Mouse (Mus musculus): ENCODE results near the gene Bcl3. TPM values are rescaled to one million over a fixed set of nuclear protein-coding genes. Genes with fewer than 3 reads are reported as not detected.

The Bcl3 gene
- polyA plus RNA-seq, 1 experiment from 2014 or later: 4.4 TPM

- ATAC-seq (ENCODE audit: insufficient read depth) (peak; percentile 44), DNase-seq (peak; percentile 24)
- Histone ChIP-seq H3K27me3 (ENCODE audit: insufficient read depth, low read length) (no peaks in the 10 kb centered on the region), H3K36me3 (ENCODE audit: insufficient read depth) (peaks cover 35% of the 10 kb centered on the region), H3K27ac (ENCODE audit: low read depth) (peak overlapping the region; percentile 83; the same call in 1 of the 2 replicates), H3K9me3 (ENCODE audit: low read depth, low read length) (no peaks in the 10 kb centered on the region), H3K4me3 (ENCODE audit: low read depth, low read length) (peak overlapping the region; percentile 64), H3K4me2 (peak overlapping the region; percentile 93), H3K4me1 (ENCODE audit: insufficient read depth) (peaks cover 21% of the 10 kb centered on the region; the same call in 1 of the 2 replicates), H3K9ac (peak overlapping the region; percentile 80)
- WGBS: 27% methylated on average over 4 of the region's 4 CpGs
- no peak for TF ChIP-seq CTCF (IDR thresholded peaks at IDR 0.05; ENCODE audit: low read depth)
These were observed 53.6 kb downstream of the Bcl3 start for GRCm38 (mm10) chr7:19769001-19769400.

GRCm38 (mm10) chr7:19768251-19768650 is 54.3 kb downstream of the Bcl3 start:
- Histone ChIP-seq H3K9me3 (ENCODE audit: low read depth, low read length) (no peaks in the 10 kb centered on the region), H3K4me1 (ENCODE audit: insufficient read depth) (peaks cover 21% of the 10 kb centered on the region; the same call in 1 of the 2 replicates), H3K9ac (peak overlapping the region; percentile 80), H3K36me3 (ENCODE audit: insufficient read depth) (peaks cover 43% of the 10 kb centered on the region), H3K27ac (ENCODE audit: low read depth) (peak overlapping the region; percentile 83; the same call in 1 of the 2 replicates), H3K27me3 (ENCODE audit: insufficient read depth, low read length) (no peaks in the 10 kb centered on the region), H3K4me3 (ENCODE audit: low read depth, low read length) (peak overlapping the region; percentile 64), H3K4me2 (peak overlapping the region; percentile 93)
- ATAC-seq (ENCODE audit: insufficient read depth) (no peak), DNase-seq (no peak)
- WGBS: 55% methylated on average over 14 of the region's 14 CpGs
- no peak for TF ChIP-seq CTCF (IDR thresholded peaks at IDR 0.05; ENCODE audit: low read depth)

DNA sequence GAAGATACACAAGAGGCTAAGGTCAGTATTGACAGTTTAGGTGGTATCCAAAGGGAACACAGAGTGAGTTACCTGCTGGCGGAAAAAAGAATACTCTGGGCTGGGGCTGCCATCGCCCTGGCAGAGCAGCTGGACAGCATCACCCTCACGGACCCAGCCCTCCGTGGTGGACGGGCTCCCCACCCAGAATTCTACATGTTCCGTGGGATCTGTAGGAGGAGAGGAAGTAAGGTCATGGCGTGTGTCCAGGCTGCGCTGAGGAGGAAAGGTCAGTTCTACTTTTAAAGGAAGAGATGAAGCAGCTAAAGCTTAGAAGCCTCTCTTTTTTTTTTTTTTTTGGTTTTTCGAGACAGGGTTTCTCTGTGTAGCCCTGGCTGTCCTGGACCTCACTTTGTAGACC is 58.0 kb downstream of the Bcl3 start:
- Histone ChIP-seq H3K27ac (ENCODE audit: low read depth) (no peak overlapping the region), H3K4me1 (ENCODE audit: insufficient read depth) (peaks cover 7% of the 10 kb centered on the region; the same call in 1 of the 2 replicates), H3K4me3 (ENCODE audit: low read depth, low read length) (no peak overlapping the region), H3K27me3 (ENCODE audit: insufficient read depth, low read length) (no peaks in the 10 kb centered on the region), H3K4me2 (no peak overlapping the region), H3K9ac (no peak overlapping the region), H3K36me3 (ENCODE audit: insufficient read depth) (peaks cover 67% of the 10 kb centered on the region), H3K9me3 (ENCODE audit: low read depth, low read length) (no peaks in the 10 kb centered on the region)
- WGBS: 80% methylated on average over 9 of the region's 9 CpGs
- TF ChIP-seq CTCF (IDR thresholded peaks at IDR 0.05; ENCODE audit: low read depth): no peak
- DNase-seq (no peak), ATAC-seq (ENCODE audit: insufficient read depth) (no peak)

GRCm38 (mm10) chr7:19763829-19764477 is 58.6 kb downstream of the Bcl3 start:
- no peaks in the 10 kb centered on the region for H3K9me3 ChIP-seq (ENCODE audit: low read depth, low read length)
- H3K4me1 ChIP-seq (ENCODE audit: insufficient read depth): peaks cover under 1% of the 10 kb centered on the region; the same call in 1 of the 2 replicates
- no peak overlapping the region for H3K4me3 ChIP-seq (ENCODE audit: low read depth, low read length)
- ATAC-seq (ENCODE audit: insufficient read depth): no peak
- DNase-seq: no peak
- H3K4me2 ChIP-seq: no peak overlapping the region
- no peak overlapping the region for H3K9ac ChIP-seq
- peaks cover 73% of the 10 kb centered on the region for H3K36me3 ChIP-seq (ENCODE audit: insufficient read depth)
- WGBS: 82% methylated on average over 13 of the region's 13 CpGs
- no peaks in the 10 kb centered on the region for H3K27me3 ChIP-seq (ENCODE audit: insufficient read depth, low read length)
- no peak overlapping the region for H3K27ac ChIP-seq (ENCODE audit: low read depth)
- TF ChIP-seq CTCF (IDR thresholded peaks at IDR 0.05; ENCODE audit: low read depth): no peak

DNA sequence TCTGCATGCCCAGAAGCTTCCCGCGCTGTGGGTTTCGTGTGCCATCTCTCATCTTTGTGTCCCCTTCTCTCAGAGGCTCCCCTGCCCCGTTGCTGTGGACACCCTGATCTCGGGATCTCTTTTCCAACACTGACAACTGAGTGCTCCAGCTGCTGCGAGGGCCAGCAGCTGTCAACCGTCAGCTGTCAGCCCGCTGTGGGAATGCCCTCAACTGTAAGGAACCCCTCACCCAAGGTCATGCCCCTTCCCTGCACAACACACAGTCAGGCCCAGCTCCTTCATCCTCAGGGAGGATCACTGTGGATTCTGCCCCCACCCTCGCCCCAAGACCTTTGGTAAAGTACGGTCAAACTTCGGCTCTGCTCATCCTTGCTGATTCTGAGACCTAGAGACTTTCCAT is 60.3 kb downstream of the Bcl3 start:
- TF ChIP-seq CTCF (IDR thresholded peaks at IDR 0.05; ENCODE audit: low read depth): no peak
- no peaks in the 10 kb centered on the region for H3K27me3 ChIP-seq (ENCODE audit: insufficient read depth, low read length)
- H3K4me3 ChIP-seq (ENCODE audit: low read depth, low read length): no peak overlapping the region
- WGBS: 43% methylated on average over 11 of the region's 11 CpGs
- peaks cover 81% of the 10 kb centered on the region for H3K36me3 ChIP-seq (ENCODE audit: insufficient read depth)
- ATAC-seq (ENCODE audit: insufficient read depth): peak; percentile 63
- H3K4me2 ChIP-seq: no peak overlapping the region
- H3K9ac ChIP-seq: no peak overlapping the region
- DNase-seq: peak; percentile 57
- H3K27ac ChIP-seq (ENCODE audit: low read depth): no peak overlapping the region
- H3K4me1 ChIP-seq (ENCODE audit: insufficient read depth): no peaks in the 10 kb centered on the region
- no peaks in the 10 kb centered on the region for H3K9me3 ChIP-seq (ENCODE audit: low read depth, low read length)

GRCm38 (mm10) chr7:19760021-19760420 is 62.5 kb downstream of the Bcl3 start:
- DNase-seq (no peak), ATAC-seq (ENCODE audit: insufficient read depth) (no peak)
- H3K9ac ChIP-seq: no peak overlapping the region
- peaks cover 5% of the 10 kb centered on the region; the same call in 1 of the 2 replicates for H3K4me1 ChIP-seq (ENCODE audit: insufficient read depth)
- H3K27ac ChIP-seq (ENCODE audit: low read depth): no peak overlapping the region
- H3K4me3 ChIP-seq (ENCODE audit: low read depth, low read length): no peak overlapping the region
- no peaks in the 10 kb centered on the region for H3K9me3 ChIP-seq (ENCODE audit: low read depth, low read length)
- no peaks in the 10 kb centered on the region for H3K27me3 ChIP-seq (ENCODE audit: insufficient read depth, low read length)
- H3K36me3 ChIP-seq (ENCODE audit: insufficient read depth): peaks cover 66% of the 10 kb centered on the region
- no peak for TF ChIP-seq CTCF (IDR thresholded peaks at IDR 0.05; ENCODE audit: low read depth)
- no peak overlapping the region for H3K4me2 ChIP-seq
- 89% methylated on average over 13 of the region's 13 CpGs for WGBS

DNA sequence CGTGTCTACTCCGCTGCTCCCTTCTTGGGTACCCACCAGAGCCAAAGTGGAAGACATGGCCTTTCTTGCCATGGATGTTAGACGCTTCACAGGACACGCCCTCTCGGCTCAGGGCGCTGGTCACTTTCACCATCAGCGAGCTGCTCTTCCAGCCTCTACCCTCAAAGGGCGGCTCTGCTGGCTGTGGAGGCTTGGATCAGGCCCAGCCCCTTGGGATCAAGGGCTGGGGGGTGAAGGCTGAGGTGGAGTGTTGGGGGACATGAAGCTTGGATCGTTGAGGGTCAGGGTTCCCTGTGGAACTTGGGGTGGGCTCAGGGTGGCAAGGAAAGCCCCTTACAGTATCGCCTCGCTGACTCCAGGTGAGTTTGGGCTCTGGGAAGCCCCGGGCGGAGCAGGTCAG is 63.9 kb downstream of the Bcl3 start:
- no peak overlapping the region for H3K27ac ChIP-seq (ENCODE audit: low read depth)
- no peak overlapping the region for H3K9ac ChIP-seq
- no peak for TF ChIP-seq CTCF (IDR thresholded peaks at IDR 0.05; ENCODE audit: low read depth)
- H3K4me3 ChIP-seq (ENCODE audit: low read depth, low read length): no peak overlapping the region
- no peaks in the 10 kb centered on the region for H3K27me3 ChIP-seq (ENCODE audit: insufficient read depth, low read length)
- 88% methylated on average over 13 of the region's 13 CpGs for WGBS
- no peak overlapping the region for H3K4me2 ChIP-seq
- peaks cover 5% of the 10 kb centered on the region; the same call in 1 of the 2 replicates for H3K4me1 ChIP-seq (ENCODE audit: insufficient read depth)
- DNase-seq: no peak
- peaks cover 58% of the 10 kb centered on the region for H3K36me3 ChIP-seq (ENCODE audit: insufficient read depth)
- ATAC-seq (ENCODE audit: insufficient read depth): no peak
- no peaks in the 10 kb centered on the region for H3K9me3 ChIP-seq (ENCODE audit: low read depth, low read length)

Other genes starting within 250 kb of the Bcl3 start
- 0.27 and 0.38 TPM in 2 replicates for gene Zfp296, start 245.5 kb downstream of the Bcl3 start, polyA plus RNA-seq (2014; fragmentation: Nextera tagmentation; extraction: Ambion mirVana)
- gene Gemin7, start 245.2 kb downstream of the Bcl3 start, polyA plus RNA-seq (2014; fragmentation: Nextera tagmentation; extraction: Ambion mirVana): 180 and 183 TPM in 2 replicates
- gene Clasrp, start 218.3 kb downstream of the Bcl3 start, polyA plus RNA-seq (2014; fragmentation: Nextera tagmentation; extraction: Ambion mirVana): 46.9 and 51.5 TPM in 2 replicates
- gene Relb, start 193.3 kb downstream of the Bcl3 start, polyA plus RNA-seq (2014; fragmentation: Nextera tagmentation; extraction: Ambion mirVana): 7.3 TPM in 2 replicates
- gene Clptm1, start 157.7 kb downstream of the Bcl3 start, polyA plus RNA-seq (2014; fragmentation: Nextera tagmentation; extraction: Ambion mirVana): 95.0 and 96.0 TPM in 2 replicates
- gene Apoc2, start 144.8 kb downstream of the Bcl3 start, polyA plus RNA-seq (2014; fragmentation: Nextera tagmentation; extraction: Ambion mirVana): 2.5 and 3.4 TPM in 2 replicates
- gene Gm44805, start 141.3 kb downstream of the Bcl3 start, polyA plus RNA-seq (2014; fragmentation: Nextera tagmentation; extraction: Ambion mirVana): not detected in 2 replicates
- 0.30 TPM in 1 of 2 replicates, not detected in the other for gene Apoc4, start 141.3 kb downstream of the Bcl3 start, polyA plus RNA-seq (2014; fragmentation: Nextera tagmentation; extraction: Ambion mirVana)
- gene Apoc1, start 130.1 kb downstream of the Bcl3 start, polyA plus RNA-seq (2014; fragmentation: Nextera tagmentation; extraction: Ambion mirVana): 13.6 and 15.5 TPM in 2 replicates
- gene Apoe, start 123.6 kb downstream of the Bcl3 start, polyA plus RNA-seq (2014; fragmentation: Nextera tagmentation; extraction: Ambion mirVana): 404 and 439 TPM in 2 replicates
- 149 and 168 TPM in 2 replicates for gene Tomm40, start 107.3 kb downstream of the Bcl3 start, polyA plus RNA-seq (2014; fragmentation: Nextera tagmentation; extraction: Ambion mirVana)
- 120 and 125 TPM in 2 replicates for gene Nectin2, start 72.3 kb downstream of the Bcl3 start, polyA plus RNA-seq (2014; fragmentation: Nextera tagmentation; extraction: Ambion mirVana)
- gene Bcam, start 51.8 kb downstream of the Bcl3 start, polyA plus RNA-seq (2014; fragmentation: Nextera tagmentation; extraction: Ambion mirVana): 206 and 209 TPM in 2 replicates
- gene Cblc, start 26.0 kb downstream of the Bcl3 start, polyA plus RNA-seq (2014; fragmentation: Nextera tagmentation; extraction: Ambion mirVana): 6.8 and 10.2 TPM in 2 replicates
- gene Gm19345, start 29.2 kb upstream of the Bcl3 start, polyA plus RNA-seq (2014; fragmentation: Nextera tagmentation; extraction: Ambion mirVana): not detected in 2 replicates
- gene Ceacam16, start 38.5 kb upstream of the Bcl3 start, polyA plus RNA-seq (2014; fragmentation: Nextera tagmentation; extraction: Ambion mirVana): not detected in 2 replicates
- not detected in 2 replicates for gene Ceacam19, start 65.2 kb upstream of the Bcl3 start, polyA plus RNA-seq (2014; fragmentation: Nextera tagmentation; extraction: Ambion mirVana)
- gene Pvr, start 98.4 kb upstream of the Bcl3 start, polyA plus RNA-seq (2014; fragmentation: Nextera tagmentation; extraction: Ambion mirVana): 13.0 and 13.2 TPM in 2 replicates
- gene Igsf23, start 128.0 kb upstream of the Bcl3 start, polyA plus RNA-seq (2014; fragmentation: Nextera tagmentation; extraction: Ambion mirVana): 1.2 and 1.3 TPM in 2 replicates
- not detected in 2 replicates for gene Ceacam20, start 142.6 kb upstream of the Bcl3 start, polyA plus RNA-seq (2014; fragmentation: Nextera tagmentation; extraction: Ambion mirVana)
- not detected in 2 replicates for gene Nlrp9b, start 168.7 kb upstream of the Bcl3 start, polyA plus RNA-seq (2014; fragmentation: Nextera tagmentation; extraction: Ambion mirVana)

All from lung, embryonic 14.5 days (tissue).